Mouse (Mus musculus): ENCODE measurements around the gene Ica1. TPM values are rescaled to one million over a fixed set of nuclear protein-coding genes. Genes with fewer than 3 reads are reported as not detected.

Gene Ica1
- polyA plus RNA-seq, 1 experiment, result 1.8 TPM

DNA sequence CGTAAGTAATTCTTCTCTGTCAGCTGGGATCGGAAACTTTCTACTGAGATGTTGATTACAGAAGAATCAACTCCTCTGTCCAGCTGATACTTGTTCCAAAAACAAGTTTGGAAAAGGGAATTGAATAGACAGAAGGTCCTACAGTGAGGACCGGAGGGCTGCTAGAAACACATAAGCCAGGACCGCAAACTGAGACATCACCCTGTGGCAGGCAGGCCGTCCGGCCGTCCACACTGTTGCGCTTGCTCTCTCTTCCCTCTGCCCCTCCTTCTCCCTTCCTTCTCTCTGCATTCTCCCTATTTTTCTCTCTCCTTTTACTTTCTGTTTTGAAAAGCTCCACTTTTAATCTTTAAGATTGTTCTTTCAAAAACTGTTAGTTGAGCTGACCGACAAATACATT lies 186.6 kb downstream of the Ica1 start:
- no peak for TF ChIP-seq GATA1 (IDR thresholded peaks at IDR 0.05; ENCODE audit: low read length)

- no peak for TF ChIP-seq GATA1 (IDR thresholded peaks at IDR 0.05; ENCODE audit: low read length)
Measured at GRCm38 (mm10) chr6:8583892-8584291, 194.4 kb downstream of the Ica1 start.

DNA sequence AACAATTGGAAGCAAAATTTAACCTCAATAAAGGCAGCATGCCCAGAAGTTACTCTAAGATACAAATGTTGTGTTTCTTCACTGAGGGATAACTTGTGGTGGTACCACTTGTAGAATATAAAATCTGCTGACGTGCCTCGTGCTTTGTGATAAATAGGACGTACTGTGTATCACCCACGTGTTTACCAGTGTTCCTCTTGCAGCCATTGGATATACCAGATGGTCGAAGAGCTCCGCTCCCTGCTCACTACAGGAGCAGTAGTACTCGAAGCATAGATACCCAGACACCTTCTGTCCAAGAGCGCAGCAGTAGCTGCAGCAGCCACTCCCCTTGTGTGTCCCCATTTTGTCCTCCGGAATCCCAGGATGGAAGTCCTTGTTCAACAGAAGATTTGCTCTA lies 195.9 kb downstream of the Ica1 start:
- TF ChIP-seq GATA1 (IDR thresholded peaks at IDR 0.05; ENCODE audit: low read length), result no peak

Other genes with a start within 250 kb of the Ica1 start
- not detected in 2 replicates for gene Nxph1, start 169.9 kb upstream of the Ica1 start, polyA plus RNA-seq (2012)